Mouse (Mus musculus): ENCODE data around the gene Fam45a. TPM values are rescaled to one million over a fixed set of nuclear protein-coding genes. Genes with fewer than 3 reads are reported as not detected.

Fam45a gene
- polyA plus RNA-seq, 2 experiments, result 11.8 to 25.7 TPM

GRCm38 (mm10) chr19:60790551-60791161 is 20.7 kb upstream of the Fam45a start, which contains the start of gene Eif3a:
Eif3a (minus strand) TSS chr19:60790658.
- Histone ChIP-seq H3K27ac (peak within 1 kb of the TSS; percentile 99), H3K9me3 (ENCODE audit: control insufficient read depth, low read length) (no peaks in the 10 kb centered on the region), H3K9ac (replicated peaks) (peak within 1 kb of the TSS; percentile 100), H3K4me3 (ENCODE audit: insufficient read depth in 1 of 2, low read depth in 2 of 2, low read length in 2 of 2) (peak within 1 kb of the TSS; percentile 80 to 99), H3K36me3 (replicated peaks; ENCODE audit: control insufficient read depth, insufficient read depth, low read depth) (no peaks in the 10 kb centered on the region), H3K4me2 (ENCODE audit: low read depth) (peak within 1 kb of the TSS; percentile 92), H3K27me3 (ENCODE audit: control insufficient read depth, insufficient read depth, low read length) (no peaks in the 10 kb centered on the region), H3K4me1 (replicated peaks; ENCODE audit: control insufficient read depth in 2 of 2, insufficient read depth in 2 of 2, low read length in 1 of 2) (peaks cover 10 to 18% of the 10 kb centered on the region in 2 experiments)
- DNase-seq (ENCODE audit: low read depth in 3 of 3, low spot score in 3 of 3) (peak; percentile 88 to 91 (median 89)), ATAC-seq (ENCODE audit: insufficient read depth) (peak; percentile 92)
- TF ChIP-seq CTCF (IDR thresholded peaks at IDR 0.05; ENCODE audit: low read depth) (peak; percentile 19; the same call in 1 of the 2 replicates), EP300 (IDR thresholded peaks at IDR 0.05; ENCODE audit: low read depth) (no peak)
- WGBS (ENCODE audit: insufficient replicate concordance), result under 1% methylated on average over 57 of the region's 57 CpGs

GRCm38 (mm10) chr19:60791164-60791563 is 20.2 kb upstream of the Fam45a start:
- Histone ChIP-seq H3K4me3 (ENCODE audit: insufficient read depth in 1 of 2, low read depth in 2 of 2, low read length in 2 of 2) (peak overlapping the region; percentile 76 to 99), H3K4me1 (replicated peaks; ENCODE audit: control insufficient read depth in 2 of 2, insufficient read depth in 2 of 2, low read length in 1 of 2) (peaks cover 10 to 17% of the 10 kb centered on the region in 2 experiments), H3K9me3 (ENCODE audit: control insufficient read depth, low read length) (no peaks in the 10 kb centered on the region), H3K27me3 (ENCODE audit: control insufficient read depth, insufficient read depth, low read length) (no peaks in the 10 kb centered on the region), H3K27ac (peak overlapping the region; percentile 99), H3K36me3 (replicated peaks; ENCODE audit: control insufficient read depth, insufficient read depth, low read depth) (no peaks in the 10 kb centered on the region), H3K9ac (replicated peaks) (peak overlapping the region; percentile 100), H3K4me2 (ENCODE audit: low read depth) (peak overlapping the region; percentile 92)
- DNase-seq (ENCODE audit: low read depth in 3 of 3, low spot score in 3 of 3) (no peak), ATAC-seq (ENCODE audit: insufficient read depth) (no peak)
- TF ChIP-seq EP300 (IDR thresholded peaks at IDR 0.05; ENCODE audit: low read depth) (no peak), CTCF (IDR thresholded peaks at IDR 0.05; ENCODE audit: low read depth) (no peak)
- WGBS (ENCODE audit: insufficient replicate concordance), result 12% methylated on average over 9 of the region's 9 CpGs

- 53% methylated on average over 2 of the region's 2 CpGs for WGBS (ENCODE audit: insufficient replicate concordance)
- DNase-seq (ENCODE audit: low read depth in 3 of 3, low spot score in 3 of 3), result no peak
- no peak for TF ChIP-seq EP300 (IDR thresholded peaks at IDR 0.05; ENCODE audit: low read depth)
- TF ChIP-seq CTCF (IDR thresholded peaks at IDR 0.05; ENCODE audit: low read depth), result no peak
- Histone ChIP-seq H3K4me2 (ENCODE audit: low read depth) (no peak overlapping the region), H3K27me3 (ENCODE audit: control insufficient read depth, insufficient read depth, low read length) (no peaks in the 10 kb centered on the region), H3K4me1 (replicated peaks; ENCODE audit: control insufficient read depth in 2 of 2, insufficient read depth in 2 of 2, low read length in 1 of 2) (peaks cover 10 to 13% of the 10 kb centered on the region in 2 experiments), H3K27ac (no peak overlapping the region), H3K9me3 (ENCODE audit: control insufficient read depth, low read length) (no peaks in the 10 kb centered on the region), H3K36me3 (replicated peaks; ENCODE audit: control insufficient read depth, insufficient read depth, low read depth) (no peaks in the 10 kb centered on the region), H3K9ac (replicated peaks) (no peak overlapping the region), H3K4me3 (ENCODE audit: insufficient read depth in 1 of 2, low read depth in 2 of 2, low read length in 2 of 2) (no peak overlapping the region)
- no peak for ATAC-seq (ENCODE audit: insufficient read depth)
These were observed 18.1 kb upstream of the Fam45a start for GRCm38 (mm10) chr19:60793170-60793707.

GRCm38 (mm10) chr19:60795244-60795643 is 16.1 kb upstream of the Fam45a start:
- H3K27ac ChIP-seq, result no peak overlapping the region; the same call in 1 of the 2 replicates
- H3K4me2 ChIP-seq (ENCODE audit: low read depth), result no peak overlapping the region
- ATAC-seq (ENCODE audit: insufficient read depth), result no peak

GRCm38 (mm10) chr19:60797415-60797814 is 14.0 kb upstream of the Fam45a start:
- no peak overlapping the region for H3K9ac ChIP-seq (replicated peaks)
- H3K27ac ChIP-seq, result no peak overlapping the region
- WGBS (ENCODE audit: insufficient replicate concordance), result 74% methylated on average over 2 of the region's 2 CpGs
- H3K27me3 ChIP-seq (ENCODE audit: control insufficient read depth, insufficient read depth, low read length), result no peaks in the 10 kb centered on the region
- H3K36me3 ChIP-seq (replicated peaks; ENCODE audit: control insufficient read depth, insufficient read depth, low read depth), result no peaks in the 10 kb centered on the region
- ATAC-seq (ENCODE audit: insufficient read depth) (no peak), DNase-seq (ENCODE audit: low read depth in 3 of 3, low spot score in 3 of 3) (no peak)
- no peak overlapping the region for H3K4me3 ChIP-seq (ENCODE audit: insufficient read depth in 1 of 2, low read depth in 2 of 2, low read length in 2 of 2)
- H3K4me2 ChIP-seq (ENCODE audit: low read depth), result no peak overlapping the region
- no peak for TF ChIP-seq CTCF (IDR thresholded peaks at IDR 0.05; ENCODE audit: low read depth)
- no peak for TF ChIP-seq EP300 (IDR thresholded peaks at IDR 0.05; ENCODE audit: low read depth)
- no peaks in the 10 kb centered on the region for H3K9me3 ChIP-seq (ENCODE audit: control insufficient read depth, low read length)
- H3K4me1 ChIP-seq (replicated peaks; ENCODE audit: control insufficient read depth in 2 of 2, insufficient read depth in 2 of 2, low read length in 1 of 2), result peaks cover 28 to 35% of the 10 kb centered on the region in 2 experiments

More at GRCm38 (mm10) chr19:60795244-60795643, 16.1 kb upstream of the Fam45a start:
- no peak overlapping the region for H3K4me3 ChIP-seq (ENCODE audit: insufficient read depth in 1 of 2, low read depth in 2 of 2, low read length in 2 of 2)
- DNase-seq (ENCODE audit: low read depth in 3 of 3, low spot score in 3 of 3), result no peak
- TF ChIP-seq CTCF (IDR thresholded peaks at IDR 0.05; ENCODE audit: low read depth), result no peak
- no peak for TF ChIP-seq EP300 (IDR thresholded peaks at IDR 0.05; ENCODE audit: low read depth)
- no peak overlapping the region for H3K9ac ChIP-seq (replicated peaks)
- no peaks in the 10 kb centered on the region for H3K9me3 ChIP-seq (ENCODE audit: control insufficient read depth, low read length)
- H3K4me1 ChIP-seq (replicated peaks; ENCODE audit: control insufficient read depth in 2 of 2, insufficient read depth in 2 of 2, low read length in 1 of 2), result peaks cover 26% of the 10 kb centered on the region in 2 experiments
- no peaks in the 10 kb centered on the region for H3K27me3 ChIP-seq (ENCODE audit: control insufficient read depth, insufficient read depth, low read length)
- WGBS (ENCODE audit: insufficient replicate concordance), result 84% methylated on average over 2 of the region's 2 CpGs
- no peaks in the 10 kb centered on the region for H3K36me3 ChIP-seq (replicated peaks; ENCODE audit: control insufficient read depth, insufficient read depth, low read depth)
